Mouse (Mus musculus): Measurements from ENCODE around the gene Zfp46. TPM values are rescaled to one million over a fixed set of nuclear protein-coding genes. Genes with fewer than 3 reads are reported as not detected.

The Zfp46 gene
- polyA plus RNA-seq, 2 experiments: 30.2 to 39.6 TPM

DNA sequence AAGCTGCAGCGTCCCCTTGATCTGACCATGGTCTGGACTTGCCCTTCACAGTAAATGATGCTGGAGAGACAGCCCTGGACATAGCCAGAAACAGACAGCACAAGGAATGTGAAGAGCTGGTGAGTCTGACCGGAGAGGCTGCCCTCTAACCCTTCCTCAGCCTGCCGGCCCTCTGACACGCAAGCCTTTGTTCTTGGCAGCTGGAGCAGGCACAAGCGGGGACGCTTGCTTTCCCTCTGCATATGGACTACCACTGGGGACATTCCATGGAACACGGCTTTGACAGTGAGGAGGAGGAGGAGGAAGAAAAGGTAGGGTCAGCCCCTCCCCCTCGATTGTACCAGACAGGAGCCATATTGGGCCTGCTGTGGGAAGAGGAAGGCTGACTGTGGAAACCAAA lies 43.5 kb upstream of the Zfp46 start:
- Histone ChIP-seq H3K9ac (ENCODE audit: low read depth, low read length, severe bottlenecking) (no peak overlapping the region), H3K9me3 (ENCODE audit: control insufficient read depth, low read length) (no peaks in the 10 kb centered on the region), H3K4me1 (ENCODE audit: control insufficient read depth, insufficient read depth, low read length) (0 out of 2 replicates have a peak, but pooled peaks cover 3% of the 10 kb centered on the region), H3K4me2 (replicated peaks; ENCODE audit: low read depth, low read length, severe bottlenecking) (no peak overlapping the region), H3K4me3 (replicated peaks; ENCODE audit: low read length) (no peak overlapping the region), H3K27ac (replicated peaks; ENCODE audit: low read depth, low read length) (no peak overlapping the region), H3K27me3 (ENCODE audit: control insufficient read depth, insufficient read depth, low read length) (peaks cover 27% of the 10 kb centered on the region), H3K36me3 (ENCODE audit: control insufficient read depth, insufficient read depth, low read length) (peaks cover 79% of the 10 kb centered on the region)
- no peak for TF ChIP-seq POLR2A (IDR thresholded peaks at IDR 0.05; ENCODE audit: borderline replicate concordance, extremely low read depth, insufficient read depth, insufficient read length)
- DNase-seq (ENCODE audit: low spot score) (no peak), ATAC-seq (ENCODE audit: low FRiP score, low read depth) (no peak)
- 68% methylated on average over 8 of the region's 8 CpGs for WGBS

DNA sequence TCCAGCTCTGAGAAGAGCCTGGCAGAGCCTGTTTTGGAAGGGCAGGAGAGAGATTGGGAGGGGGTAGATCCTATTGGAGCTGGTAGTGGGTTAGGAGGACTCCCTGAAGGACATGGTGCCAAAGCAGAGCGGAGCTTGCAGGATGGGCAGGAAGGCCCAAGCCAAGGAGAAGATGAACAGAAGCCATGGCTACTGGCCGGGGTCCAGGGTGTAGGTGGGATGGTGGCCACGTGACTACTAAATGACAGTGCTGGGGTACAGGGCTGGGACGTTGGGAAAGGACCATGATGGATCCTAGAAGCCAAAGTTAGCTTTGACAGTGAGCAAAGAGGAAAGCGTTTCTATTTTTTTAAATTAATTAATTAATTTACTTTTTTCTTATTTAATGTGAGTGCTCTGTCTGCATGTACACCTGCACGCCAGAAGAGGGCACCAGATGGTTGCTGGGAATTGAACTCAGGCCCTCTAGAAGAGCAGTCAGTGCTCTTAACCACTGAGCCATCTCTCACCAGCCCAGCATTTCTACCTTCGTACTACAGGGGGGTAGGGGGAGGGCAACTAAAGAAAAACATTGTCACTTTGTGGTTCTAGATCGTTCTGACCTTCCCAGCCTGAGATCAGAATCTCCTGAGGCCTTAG lies 42.3 kb upstream of the Zfp46 start:
- no peak for TF ChIP-seq POLR2A (IDR thresholded peaks at IDR 0.05; ENCODE audit: borderline replicate concordance, extremely low read depth, insufficient read depth, insufficient read length)
- DNase-seq (ENCODE audit: low spot score): no peak
- Histone ChIP-seq H3K36me3 (ENCODE audit: control insufficient read depth, insufficient read depth, low read length) (peaks cover 72% of the 10 kb centered on the region), H3K27me3 (ENCODE audit: control insufficient read depth, insufficient read depth, low read length) (peaks cover 40% of the 10 kb centered on the region), H3K4me3 (replicated peaks; ENCODE audit: low read length) (no peak overlapping the region), H3K4me2 (replicated peaks; ENCODE audit: low read depth, low read length, severe bottlenecking) (no peak overlapping the region), H3K9ac (ENCODE audit: low read depth, low read length, severe bottlenecking) (no peak overlapping the region), H3K9me3 (ENCODE audit: control insufficient read depth, low read length) (no peaks in the 10 kb centered on the region), H3K4me1 (ENCODE audit: control insufficient read depth, insufficient read depth, low read length) (peaks cover 14% of the 10 kb centered on the region), H3K27ac (replicated peaks; ENCODE audit: low read depth, low read length) (no peak overlapping the region)
- 50% methylated on average over 8 of the region's 8 CpGs for WGBS
- ATAC-seq (ENCODE audit: low FRiP score, low read depth): no peak

DNA sequence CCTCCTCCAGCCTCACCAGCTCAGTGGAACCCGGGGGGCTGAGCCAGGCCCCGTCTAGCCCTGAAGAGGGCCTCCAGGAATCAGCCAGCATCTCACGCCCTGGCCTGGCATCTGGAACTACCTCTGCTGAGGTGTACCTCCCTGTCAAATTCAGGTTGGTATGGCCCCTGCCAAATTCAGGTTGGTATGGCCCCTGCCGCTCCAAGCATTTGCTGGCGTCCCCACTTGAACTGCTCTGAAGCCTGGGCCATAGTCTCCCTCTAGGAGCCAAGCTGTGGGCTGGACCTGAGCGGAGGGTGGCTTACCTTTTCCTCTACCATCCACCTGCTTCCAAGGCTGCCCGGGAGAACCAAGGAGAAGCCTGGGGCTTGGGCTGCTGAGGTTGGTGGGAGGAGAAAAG lies 41.8 kb upstream of the Zfp46 start:
- no peak overlapping the region for H3K4me3 ChIP-seq (replicated peaks; ENCODE audit: low read length)
- no peaks in the 10 kb centered on the region for H3K9me3 ChIP-seq (ENCODE audit: control insufficient read depth, low read length)
- H3K27me3 ChIP-seq (ENCODE audit: control insufficient read depth, insufficient read depth, low read length): peaks cover 42% of the 10 kb centered on the region
- H3K4me1 ChIP-seq (ENCODE audit: control insufficient read depth, insufficient read depth, low read length): peaks cover 20% of the 10 kb centered on the region
- H3K9ac ChIP-seq (ENCODE audit: low read depth, low read length, severe bottlenecking): no peak overlapping the region
- no peak overlapping the region for H3K27ac ChIP-seq (replicated peaks; ENCODE audit: low read depth, low read length)
- 73% methylated on average over 7 of the region's 7 CpGs for WGBS
- DNase-seq (ENCODE audit: low spot score): no peak
- no peak for TF ChIP-seq POLR2A (IDR thresholded peaks at IDR 0.05; ENCODE audit: borderline replicate concordance, extremely low read depth, insufficient read depth, insufficient read length)
- ATAC-seq (ENCODE audit: low FRiP score, low read depth): no peak
- no peak overlapping the region for H3K4me2 ChIP-seq (replicated peaks; ENCODE audit: low read depth, low read length, severe bottlenecking)
- peaks cover 70% of the 10 kb centered on the region for H3K36me3 ChIP-seq (ENCODE audit: control insufficient read depth, insufficient read depth, low read length)

DNA sequence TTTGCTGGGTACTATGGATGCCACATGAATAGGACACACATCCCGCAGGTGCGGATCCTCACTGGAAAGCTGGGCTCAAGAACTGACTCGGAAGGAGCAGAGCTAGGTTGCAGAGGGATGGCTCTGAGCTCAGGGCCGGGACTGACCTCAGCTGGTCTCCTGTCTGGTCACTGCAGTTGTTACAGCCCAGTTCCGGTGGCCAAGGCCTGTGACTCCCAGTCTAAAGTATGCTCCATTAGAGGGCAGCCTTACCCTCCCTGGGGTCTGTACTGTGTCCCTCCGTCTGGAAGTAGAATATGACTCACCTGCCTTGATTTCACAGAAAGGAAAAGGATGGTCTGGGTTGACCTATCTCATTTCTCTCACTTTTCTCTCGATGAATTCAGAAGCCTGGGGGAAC lies 40.3 kb upstream of the Zfp46 start:
- no peak for TF ChIP-seq POLR2A (IDR thresholded peaks at IDR 0.05; ENCODE audit: borderline replicate concordance, extremely low read depth, insufficient read depth, insufficient read length)
- no peak overlapping the region for H3K4me2 ChIP-seq (replicated peaks; ENCODE audit: low read depth, low read length, severe bottlenecking)
- H3K4me1 ChIP-seq (ENCODE audit: control insufficient read depth, insufficient read depth, low read length): peaks cover 30% of the 10 kb centered on the region
- peaks cover 56% of the 10 kb centered on the region for H3K36me3 ChIP-seq (ENCODE audit: control insufficient read depth, insufficient read depth, low read length)
- ATAC-seq (ENCODE audit: low FRiP score, low read depth): no peak
- H3K4me3 ChIP-seq (replicated peaks; ENCODE audit: low read length): no peak overlapping the region
- no peaks in the 10 kb centered on the region for H3K9me3 ChIP-seq (ENCODE audit: control insufficient read depth, low read length)
- no peak for DNase-seq (ENCODE audit: low spot score)
- H3K27ac ChIP-seq (replicated peaks; ENCODE audit: low read depth, low read length): no peak overlapping the region
- peaks cover 41% of the 10 kb centered on the region for H3K27me3 ChIP-seq (ENCODE audit: control insufficient read depth, insufficient read depth, low read length)
- WGBS: 60% methylated on average over 7 of the region's 7 CpGs
- H3K9ac ChIP-seq (ENCODE audit: low read depth, low read length, severe bottlenecking): no peak overlapping the region

DNA sequence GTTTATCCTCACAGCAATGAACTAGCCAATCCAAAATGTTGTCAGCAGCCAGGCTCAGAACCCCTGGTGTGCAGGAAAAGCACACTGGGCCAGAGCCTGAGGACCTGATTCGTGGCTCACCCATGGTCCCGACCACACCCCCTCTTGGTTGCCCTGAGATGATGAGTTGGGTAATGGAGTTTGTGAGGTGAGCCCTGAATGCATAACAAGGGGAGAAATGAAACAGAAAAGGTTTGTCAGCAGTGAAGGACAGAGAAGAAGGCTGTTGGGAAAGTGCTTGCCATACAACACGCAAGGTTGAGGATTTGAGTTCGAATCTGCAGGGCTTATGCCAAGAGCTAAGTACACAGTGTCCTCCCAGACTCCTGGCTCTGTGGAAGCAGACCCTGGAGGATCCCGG lies 38.8 kb upstream of the Zfp46 start:
- Histone ChIP-seq H3K9ac (ENCODE audit: low read depth, low read length, severe bottlenecking) (no peak overlapping the region), H3K27me3 (ENCODE audit: control insufficient read depth, insufficient read depth, low read length) (peaks cover 53% of the 10 kb centered on the region), H3K4me2 (replicated peaks; ENCODE audit: low read depth, low read length, severe bottlenecking) (no peak overlapping the region), H3K27ac (replicated peaks; ENCODE audit: low read depth, low read length) (no peak overlapping the region), H3K4me3 (replicated peaks; ENCODE audit: low read length) (no peak overlapping the region), H3K4me1 (ENCODE audit: control insufficient read depth, insufficient read depth, low read length) (peaks cover 36% of the 10 kb centered on the region), H3K36me3 (ENCODE audit: control insufficient read depth, insufficient read depth, low read length) (peaks cover 42% of the 10 kb centered on the region), H3K9me3 (ENCODE audit: control insufficient read depth, low read length) (no peaks in the 10 kb centered on the region)
- 51% methylated on average over 5 of the region's 5 CpGs for WGBS
- ATAC-seq (ENCODE audit: low FRiP score, low read depth) (no peak), DNase-seq (ENCODE audit: low spot score) (no peak)
- TF ChIP-seq POLR2A (IDR thresholded peaks at IDR 0.05; ENCODE audit: borderline replicate concordance, extremely low read depth, insufficient read depth, insufficient read length): no peak

Data from limb, embryonic 14.5 days (tissue).